Mouse (Mus musculus) central nervous system, embryonic 18 days (tissue): ENCODE data around the gene Naa30. TPM values are rescaled to one million over a fixed set of nuclear protein-coding genes. Genes with fewer than 3 reads are reported as not detected.

ENCODE experiments used
- polyA plus RNA-seq: library from polyadenylated mRNA; depleted of rRNA; stranded (reverse); fragments of >200 nt; gene quantifications from 2 replicates; pipeline ENCODE4 v1.2.3, GENCODE M21; 2012; rRNA removed

Gene Naa30
- 26.9 and 27.6 TPM in 2 replicates for polyA plus RNA-seq

DNA sequence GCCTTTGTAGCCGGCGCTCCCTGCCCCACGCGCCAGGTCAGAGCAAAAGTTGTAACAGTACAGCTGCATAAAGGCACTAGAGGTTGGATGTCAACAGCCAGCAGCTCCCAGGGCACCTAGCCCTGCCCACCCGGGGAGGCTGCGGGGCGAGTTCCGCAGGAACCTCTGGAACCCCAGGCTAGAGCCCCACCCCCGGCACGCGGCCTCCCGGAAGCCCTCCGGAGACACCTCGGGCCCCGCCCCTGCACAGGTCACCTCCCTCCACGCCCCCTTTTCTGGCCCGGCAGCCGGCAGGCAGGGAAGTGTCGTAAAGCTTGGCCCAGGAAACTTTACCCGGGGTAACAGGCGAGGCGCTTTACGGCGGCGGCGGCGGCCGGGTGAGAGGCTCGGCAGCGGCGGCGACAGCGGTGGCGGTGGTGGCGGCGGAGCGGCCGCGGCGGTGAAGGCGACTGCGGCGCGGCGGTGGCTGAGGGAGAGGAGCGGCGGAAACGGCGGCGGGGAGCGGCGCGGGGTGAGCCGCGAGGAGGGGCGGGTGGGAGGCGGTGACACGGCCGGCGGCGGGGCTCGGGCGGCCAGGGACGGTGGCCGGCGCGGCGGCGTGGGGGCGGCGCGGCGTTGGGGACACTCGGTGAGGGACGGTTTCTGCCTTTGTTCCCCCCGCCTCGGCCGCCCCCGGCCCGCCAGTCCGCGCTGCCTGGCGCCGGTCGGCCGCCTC, at the start of gene Naa30:
TSS of gene Naa30 (plus strand) at position 360 of the 715 bp plus-strand sequence.

Other genes starting within 250 kb of the Naa30 start
- gene Ap5m1, start 106.1 kb upstream of the Naa30 start, polyA plus RNA-seq = 18.9 and 19.4 TPM in 2 replicates
- 46.6 and 49.9 TPM in 2 replicates for gene Exoc5, start 105.6 kb upstream of the Naa30 start, polyA plus RNA-seq
- gene ccdc198, start 73.2 kb downstream of the Naa30 start, polyA plus RNA-seq = not detected in 2 replicates